Mouse (Mus musculus) midbrain, embryonic 14.5 days (tissue): Measurements from ENCODE around the gene Prom1. TPM values are rescaled to one million over a fixed set of nuclear protein-coding genes. Genes with fewer than 3 reads are reported as not detected.

Experiments used
- ATAC-seq: fragments of 200-750 bp; cut with Nextera tagmentation; 2 replicates; pipeline ENCODE4 v1.8.0; 2017; ENCODE audit warnings: moderate number of reproducible peaks, moderate library complexity; ENCODE audit not compliant: low FRiP score, low TSS enrichment
- DNase-seq: peaks from one replicate; pipeline ENCODE4 v3.0.0-alpha.2; 2015
- H3K27ac ChIP-seq: fragments of 300-500 bp; sonication (generic); replicated peaks from 2 replicates; pipeline ENCODE4 v1.5.1; 2014; ENCODE audit warnings: mild to moderate bottlenecking, low read depth, low read length, moderate library complexity
- H3K27me3 ChIP-seq: fragments of 300-500 bp; sonication (generic); 2 replicates; pipeline ENCODE4 v1.6.1; 2014; ENCODE audit warnings: low read length, control low read depth, mixed read lengths; ENCODE audit not compliant: control insufficient read depth, insufficient read depth
- H3K36me3 ChIP-seq: fragments of 300-500 bp; sonication (generic); 2 replicates; pipeline ENCODE4 v1.6.1; 2014; ENCODE audit warnings: low read length, control low read depth; ENCODE audit not compliant: control insufficient read depth, insufficient read depth
- H3K4me1 ChIP-seq: fragments of 300-500 bp; sonication (generic); 2 replicates; pipeline ENCODE4 v1.6.1; 2014; ENCODE audit warnings: mild to moderate bottlenecking, antibody characterized with exemption, low read length, control low read depth; ENCODE audit not compliant: control insufficient read depth, insufficient read depth
- H3K4me2 ChIP-seq: fragments of 300-500 bp; sonication (generic); 2 replicates; pipeline ENCODE4 v1.6.1; 2014; ENCODE audit warnings: mild to moderate bottlenecking, low read length, moderate library complexity
- H3K4me3 ChIP-seq: fragments of 300-500 bp; sonication (generic); replicated peaks from 2 replicates; pipeline ENCODE4 v1.5.1; 2014; ENCODE audit warnings: low read depth, low read length
- H3K9ac ChIP-seq: fragments of 300-500 bp; sonication (generic); replicated peaks from 2 replicates; pipeline ENCODE4 v1.6.1; 2014; ENCODE audit warnings: mild to moderate bottlenecking, low read length, moderate library complexity
- H3K9me3 ChIP-seq: fragments of 300-500 bp; sonication (generic); 2 replicates; pipeline ENCODE4 v1.6.1; 2016; ENCODE audit warnings: low read length, control low read depth, mixed read lengths; ENCODE audit not compliant: control insufficient read depth
- WGBS: fragments of 180-500 bp; shearing (Covaris S2); extraction: QIAGEN DNeasy Blood & Tissue Kit; methylation state at CpG from one replicate; pipeline ENCODE4 v1.1.7; 2014; 5-methylcytosine and 5-hydroxymethylcytosine counted together
- polyA plus RNA-seq: library from polyadenylated mRNA; unstranded; fragments of >200 nt; fragmentation: Nextera tagmentation; extraction: Ambion mirVana; gene quantifications from 2 replicates; pipeline ENCODE4 v1.2.1, GENCODE M21; 2014

Prom1 gene
- polyA plus RNA-seq, 1 experiment from 2014 or later: 41.8 TPM

GRCm38 (mm10) chr5:43947330-43947977, 154.4 kb downstream of the Prom1 start:
- Histone ChIP-seq H3K9ac (no peak overlapping the region), H3K36me3 (no peaks in the 10 kb centered on the region), H3K4me2 (peak overlapping the region; percentile 67), H3K4me1 (peaks cover 10% of the 10 kb centered on the region; the same call in 1 of the 2 replicates), H3K27me3 (no peaks in the 10 kb centered on the region), H3K27ac (no peak overlapping the region), H3K4me3 (peak overlapping the region; percentile 36), H3K9me3 (no peaks in the 10 kb centered on the region)
- 40% methylated on average over 9 of the region's 9 CpGs for WGBS
- ATAC-seq (peak; percentile 53), DNase-seq (peak; percentile 8)

Other genes with a start within 250 kb of the Prom1 start
- 0.93 and 3.3 TPM in 2 replicates for gene Cd38, start 233.5 kb downstream of the Prom1 start, polyA plus RNA-seq
- gene Gm7879, start 188.9 kb downstream of the Prom1 start, polyA plus RNA-seq: not detected in 2 replicates
- gene Fgfbp1, start 120.3 kb downstream of the Prom1 start, polyA plus RNA-seq: 0.31 and 3.3 TPM in 2 replicates
- 31.7 and 34.6 TPM in 2 replicates for gene Tapt1, start 124.6 kb upstream of the Prom1 start, polyA plus RNA-seq